Mouse (Mus musculus): ENCODE results near the gene Rab40c.

The Rab40c gene

DNA sequence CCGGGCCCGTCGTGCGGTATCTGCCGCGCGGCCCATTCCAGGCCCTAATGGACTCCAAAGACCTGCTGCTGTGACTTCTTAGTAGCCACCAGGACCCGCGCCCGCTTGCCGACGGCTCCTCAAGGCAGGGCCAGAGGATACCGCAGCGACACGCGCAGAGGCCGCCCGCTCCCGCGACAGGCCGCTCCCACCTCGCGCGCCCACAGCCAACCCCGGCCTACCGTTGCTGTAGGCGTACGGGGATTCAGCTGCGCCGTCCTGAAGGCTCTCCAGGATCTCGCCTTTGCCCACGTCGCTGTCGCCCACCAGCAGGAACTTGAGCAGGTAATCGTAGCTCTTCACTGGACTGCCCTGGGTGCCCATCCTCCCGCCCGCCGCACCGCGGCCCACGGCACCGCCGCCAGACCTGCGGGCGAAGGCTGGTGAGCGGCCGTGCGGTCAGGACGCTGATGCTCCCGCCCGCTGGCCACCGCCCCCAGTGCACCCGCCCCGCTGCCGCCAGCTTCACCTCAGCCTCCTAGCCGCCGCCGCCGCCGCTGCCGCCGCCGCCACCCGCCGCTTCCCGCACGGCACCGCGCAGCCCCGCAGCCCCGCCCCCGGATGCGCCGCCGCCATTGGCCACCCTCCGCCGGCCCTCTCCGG, at the start of gene Rab40c:
TSS of gene Rab40c (minus strand) at position 584 of the 642 bp plus-strand sequence.
- peak in 1 of 2 experiments; percentile 74 for DNase-seq

DNA sequence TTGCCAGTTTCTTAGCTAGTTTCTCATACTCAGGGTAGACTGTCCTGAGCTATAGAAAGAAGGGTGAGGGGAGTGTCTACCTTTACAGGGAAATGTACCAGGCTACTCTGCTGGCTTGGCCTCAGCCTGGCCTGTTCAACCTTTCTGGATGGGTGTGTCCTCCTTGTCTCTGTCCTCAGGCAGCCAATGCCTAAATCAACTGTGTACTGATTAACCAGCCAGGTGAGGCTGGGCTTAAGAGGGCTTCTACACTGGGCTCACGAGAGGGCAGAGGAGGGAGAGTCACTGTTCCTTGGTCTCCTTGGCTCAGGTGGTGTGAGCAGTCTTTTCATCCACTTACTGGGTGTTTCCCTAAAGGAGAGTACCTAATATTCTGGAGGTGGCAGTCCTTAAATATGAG, 48.6 kb upstream of the Rab40c start:
- DNase-seq: no peak

DNA sequence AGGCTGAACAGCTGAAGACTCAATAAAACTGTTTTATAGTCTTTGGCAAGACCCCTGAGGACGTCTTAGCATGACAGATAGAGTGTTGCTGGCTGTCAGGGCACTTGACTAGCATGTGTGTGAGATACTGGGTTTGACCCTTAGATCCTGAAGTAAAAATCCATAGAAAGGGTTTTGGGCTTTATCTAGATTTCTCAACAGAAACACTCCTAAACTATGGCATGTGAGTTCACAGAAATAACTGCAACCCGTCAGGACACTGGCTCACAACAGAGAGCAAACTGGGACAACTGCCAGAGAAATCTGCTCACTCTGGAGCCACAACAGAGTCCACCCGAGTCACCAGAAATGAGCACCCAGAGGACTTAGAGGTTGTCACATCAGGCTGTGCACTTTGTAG, 48.1 kb upstream of the Rab40c start:
- DNase-seq: peak; percentile 56 to 68

DNA sequence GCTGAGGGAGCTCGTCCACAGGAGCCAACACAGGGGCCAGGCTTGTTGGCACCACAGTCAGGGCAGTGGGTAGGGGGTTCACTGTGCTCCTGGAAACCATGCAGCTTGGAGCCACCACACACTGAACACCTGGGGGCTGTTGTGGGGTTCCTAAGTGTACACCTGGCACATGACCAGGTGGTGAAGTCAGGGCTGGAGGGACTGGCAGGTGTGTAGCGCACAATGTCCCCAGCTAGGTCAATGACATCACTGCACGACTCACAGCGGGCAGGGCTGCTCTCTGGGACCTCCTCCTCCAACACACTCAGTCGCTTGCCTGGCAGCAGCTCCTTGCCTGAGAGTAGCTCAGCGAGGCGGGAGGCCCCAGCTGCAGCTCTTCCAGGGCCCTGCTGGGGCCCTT, 44.7 kb upstream of the Rab40c start:
- DNase-seq: no peak

DNA sequence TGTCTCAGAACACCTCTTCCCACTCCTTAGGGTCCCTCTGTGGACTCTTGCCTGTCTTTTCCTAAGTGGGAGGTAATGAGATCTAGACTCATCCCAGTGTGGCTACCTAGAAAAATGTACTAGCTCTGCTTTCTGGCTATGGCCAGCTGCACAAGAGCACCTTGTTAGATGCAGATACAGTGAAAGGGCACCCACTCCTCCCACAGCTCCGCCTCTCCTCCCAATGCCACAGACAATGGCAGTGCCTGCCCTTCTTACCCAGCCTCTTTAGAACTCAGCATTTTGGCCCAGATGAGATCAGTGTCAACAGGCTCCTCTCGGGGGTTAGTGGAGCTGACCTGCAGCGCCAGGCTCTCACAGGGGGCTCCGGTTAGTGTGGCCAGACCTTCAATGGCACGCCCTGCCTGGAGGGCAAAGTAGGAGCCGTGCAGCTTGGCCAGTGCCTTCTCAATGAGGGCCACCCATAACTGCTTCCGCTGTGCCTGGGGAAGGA, 42.9 kb upstream of the Rab40c start:
- DNase-seq: no peak

DNA sequence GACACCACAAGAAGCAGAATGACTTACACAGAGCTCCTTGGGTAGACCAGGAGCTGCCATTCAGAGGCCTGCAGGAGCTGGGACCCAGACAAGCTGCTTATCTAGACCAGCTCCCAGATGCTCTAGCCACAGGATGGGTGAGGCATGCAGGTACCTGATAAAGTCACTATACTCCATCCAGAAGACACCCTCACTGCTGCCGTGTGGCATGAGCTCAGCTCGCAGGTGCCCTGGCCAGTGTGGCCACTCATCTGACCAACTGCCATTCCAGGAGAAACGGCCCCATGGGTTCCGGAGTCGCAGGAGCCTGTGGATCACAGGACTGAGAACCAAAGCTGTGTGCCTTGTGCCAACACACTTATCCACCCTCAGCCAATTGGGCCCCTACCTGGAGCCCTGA, 42.0 kb upstream of the Rab40c start:
- DNase-seq: no peak

DNA sequence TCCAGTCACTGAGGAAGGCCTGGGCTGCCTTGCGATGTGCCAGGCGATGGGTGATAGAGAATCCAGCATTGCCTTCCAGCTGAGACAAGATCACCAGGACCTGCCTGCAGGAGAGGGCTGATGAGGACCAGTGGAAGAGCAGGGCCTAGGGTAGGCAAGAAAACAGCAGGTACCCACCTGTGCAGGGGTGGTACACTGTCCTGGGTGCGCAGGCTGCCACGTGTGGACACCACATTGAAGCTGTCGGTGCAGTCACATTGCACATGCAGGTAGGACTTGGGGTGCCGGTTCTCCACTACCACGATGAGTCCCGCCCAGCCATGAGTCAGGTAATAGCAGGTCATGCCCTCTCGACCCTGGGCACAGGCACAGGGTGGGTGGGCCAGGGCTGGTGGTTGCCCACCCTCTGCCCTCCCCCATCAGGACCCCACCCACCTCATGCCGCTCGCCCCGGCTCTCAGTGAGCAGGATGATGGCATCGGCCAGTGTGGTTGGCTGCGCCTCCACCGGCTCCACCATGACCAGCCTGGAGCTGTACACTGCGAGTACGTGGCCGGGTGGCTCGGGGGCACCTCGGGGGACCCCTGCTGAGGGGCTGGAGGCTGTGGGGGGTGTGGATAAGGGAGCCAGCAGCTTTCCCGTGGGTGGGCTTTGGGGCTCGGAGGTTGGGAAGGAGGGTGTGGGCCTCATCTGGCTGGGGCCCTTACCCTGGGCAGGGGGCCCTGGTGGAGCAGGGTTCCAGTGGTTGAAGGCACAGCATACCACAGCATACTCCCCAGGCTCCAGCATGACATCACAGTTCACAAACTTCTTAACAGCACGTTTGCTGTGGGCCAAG, 40.3 kb upstream of the Rab40c start:
- peak in 1 of 2 experiments; percentile 41 for DNase-seq

DNA sequence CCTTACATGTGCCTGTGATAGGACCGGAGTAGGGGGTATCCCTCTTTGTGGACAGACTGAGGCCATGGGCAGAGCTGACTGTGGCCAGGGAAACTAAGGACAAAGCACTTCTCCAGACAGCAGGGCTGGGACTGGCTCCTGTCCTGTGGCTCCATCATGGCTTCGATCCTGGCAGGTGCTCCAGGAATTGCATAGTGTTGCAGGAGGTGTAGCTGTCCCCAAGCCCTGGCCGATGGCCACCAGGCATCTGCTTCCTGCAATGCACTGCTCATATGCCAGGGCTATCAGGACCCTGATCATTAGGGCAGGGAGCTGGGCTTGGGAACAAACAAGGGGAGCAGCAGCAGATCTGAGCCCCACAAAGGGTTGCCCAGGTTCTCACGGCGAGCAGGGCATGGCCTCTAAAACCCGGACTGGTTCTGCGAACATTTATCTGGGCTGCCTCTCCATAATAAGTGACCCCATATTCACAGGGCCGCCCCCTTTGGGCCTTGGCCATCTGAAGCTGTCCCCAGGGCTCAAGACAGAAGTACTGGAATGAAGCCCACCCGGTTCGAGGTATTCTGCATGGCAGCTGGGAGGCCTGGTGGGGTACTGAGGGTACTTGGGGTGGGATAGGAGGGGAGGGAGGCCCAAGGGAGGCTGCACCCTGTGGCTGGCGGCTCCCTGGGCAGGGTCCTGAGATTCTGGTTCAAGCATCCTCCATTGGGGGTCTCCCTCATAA, 39.4 kb upstream of the Rab40c start:
- peak; percentile 71 to 72 for DNase-seq

DNA sequence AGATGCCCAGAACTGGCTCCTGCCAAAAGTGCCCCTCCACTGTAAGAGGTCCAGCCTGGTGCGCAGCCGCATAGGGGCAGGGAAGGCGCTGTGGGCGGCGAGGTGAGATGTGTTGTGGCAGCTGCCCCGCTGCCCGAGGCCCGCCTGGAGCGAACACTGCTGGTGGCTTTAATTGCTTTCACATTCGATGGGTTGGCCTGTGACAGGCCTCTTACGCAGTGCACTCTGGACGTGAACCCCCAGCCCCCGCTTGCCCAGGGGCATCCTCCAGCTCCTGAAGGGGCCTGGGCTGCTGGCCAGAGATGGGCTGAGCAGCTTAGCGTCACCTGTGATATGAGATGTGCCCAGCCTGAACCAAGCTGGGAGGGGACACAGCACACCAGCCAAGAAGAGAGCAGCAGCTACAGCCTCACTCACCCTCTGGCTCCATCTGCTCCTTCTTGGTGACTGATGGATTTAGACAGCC, 38.1 kb upstream of the Rab40c start:
- peak; percentile 76 to 83 for DNase-seq

DNA sequence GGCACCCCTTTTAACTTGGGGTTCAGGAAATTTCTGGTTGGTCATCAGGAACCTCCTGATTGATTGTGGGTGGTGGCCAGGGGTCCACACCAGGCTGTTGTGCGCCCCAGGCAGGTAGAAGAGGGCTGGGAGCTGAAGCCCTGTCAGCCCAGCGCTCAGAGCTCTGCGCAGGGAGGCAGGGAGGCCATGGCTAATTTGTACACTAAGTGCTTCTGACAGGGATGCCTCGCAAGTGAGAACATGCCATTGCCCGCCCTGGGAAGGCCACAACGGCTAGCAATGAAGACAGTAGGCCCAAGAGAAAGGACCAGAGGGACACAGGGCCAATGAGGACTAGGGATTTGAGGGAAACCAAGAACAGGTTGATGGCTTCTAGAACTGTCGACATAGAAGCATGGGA, 37.1 kb upstream of the Rab40c start:
- peak; percentile 63 to 64 for DNase-seq

DNA sequence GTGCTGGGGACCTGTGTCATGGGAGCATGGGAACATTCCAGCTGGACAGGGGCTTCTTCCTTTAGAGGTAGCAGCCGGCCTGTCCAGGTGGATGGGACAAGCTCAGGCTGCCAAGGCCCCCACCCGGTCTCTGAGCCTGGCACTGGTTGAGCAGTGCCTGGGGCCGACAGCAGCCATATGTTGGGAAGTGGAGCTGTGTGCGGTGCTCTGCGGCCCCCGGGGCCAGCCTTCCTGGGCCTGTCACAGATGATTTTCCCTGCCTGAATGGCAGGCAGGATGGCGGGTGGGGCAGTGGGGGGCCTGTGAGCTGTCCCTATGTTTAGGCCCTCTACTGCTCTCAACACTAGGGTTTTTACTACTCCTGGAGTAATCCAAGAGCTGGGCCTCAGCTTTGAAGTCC, 36.7 kb upstream of the Rab40c start:
- DNase-seq: peak; percentile 88

DNA sequence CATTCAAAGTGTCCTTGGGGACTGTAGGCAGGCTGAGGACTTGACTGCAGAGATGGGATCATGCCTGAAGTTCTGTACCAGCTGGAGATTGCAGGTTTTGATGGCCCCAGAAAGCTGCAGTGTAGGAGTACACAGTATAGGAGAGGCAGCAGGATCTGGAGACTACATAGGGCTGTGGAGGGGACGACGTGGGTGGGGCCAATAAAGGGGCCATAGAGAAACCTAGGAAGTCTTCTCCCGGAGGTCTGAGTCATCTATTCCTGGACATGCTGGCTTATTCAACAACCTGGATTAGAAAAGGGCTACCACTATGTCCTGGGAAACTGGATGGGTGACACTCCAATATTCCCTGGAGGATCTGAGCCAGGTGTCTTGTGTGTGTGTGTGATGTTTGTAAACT, 36.2 kb upstream of the Rab40c start:
- DNase-seq: peak in 1 of 2 experiments; percentile 42

DNA sequence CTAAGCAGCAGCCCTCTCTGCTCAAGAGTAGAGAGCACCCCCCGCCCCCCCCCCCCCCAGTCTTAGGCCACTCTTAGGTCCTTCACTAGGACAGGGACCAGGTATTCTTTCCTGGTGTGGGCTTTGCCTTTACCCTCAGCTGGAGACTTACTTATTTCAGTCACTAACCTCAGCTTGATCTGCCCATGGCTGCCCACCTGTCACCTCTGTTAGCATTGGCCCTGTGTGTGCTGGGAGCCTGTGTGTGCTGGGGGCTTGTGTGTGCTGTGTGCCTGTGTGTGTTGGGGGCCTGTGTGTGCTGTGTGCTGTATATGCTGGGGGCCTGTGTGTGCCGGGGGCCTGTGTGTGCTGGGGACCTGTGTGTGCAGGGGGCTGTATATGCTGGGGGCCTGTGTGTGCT, 35.1 kb upstream of the Rab40c start:
- no peak for DNase-seq

DNA sequence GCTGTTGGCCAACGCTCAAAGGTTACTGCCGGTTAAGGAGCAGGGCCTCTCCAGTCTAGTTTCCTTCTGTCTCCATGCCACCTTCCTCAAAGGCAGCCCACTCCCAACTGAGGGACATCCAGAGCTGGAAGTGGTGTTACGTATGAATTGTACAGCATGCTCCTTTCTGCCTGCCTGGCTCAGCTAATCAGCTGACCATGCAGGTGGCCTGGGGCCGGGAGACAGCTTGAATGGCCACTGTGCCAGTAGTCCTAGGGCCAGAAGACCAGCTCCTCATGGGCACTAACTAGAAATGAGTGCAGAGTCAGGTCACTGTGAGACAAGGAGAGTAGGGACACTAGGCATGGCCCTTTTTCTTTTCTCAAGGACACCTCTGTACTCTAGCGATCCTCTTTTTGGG, 33.6 kb upstream of the Rab40c start:
- peak; percentile 77 to 81 for DNase-seq

DNA sequence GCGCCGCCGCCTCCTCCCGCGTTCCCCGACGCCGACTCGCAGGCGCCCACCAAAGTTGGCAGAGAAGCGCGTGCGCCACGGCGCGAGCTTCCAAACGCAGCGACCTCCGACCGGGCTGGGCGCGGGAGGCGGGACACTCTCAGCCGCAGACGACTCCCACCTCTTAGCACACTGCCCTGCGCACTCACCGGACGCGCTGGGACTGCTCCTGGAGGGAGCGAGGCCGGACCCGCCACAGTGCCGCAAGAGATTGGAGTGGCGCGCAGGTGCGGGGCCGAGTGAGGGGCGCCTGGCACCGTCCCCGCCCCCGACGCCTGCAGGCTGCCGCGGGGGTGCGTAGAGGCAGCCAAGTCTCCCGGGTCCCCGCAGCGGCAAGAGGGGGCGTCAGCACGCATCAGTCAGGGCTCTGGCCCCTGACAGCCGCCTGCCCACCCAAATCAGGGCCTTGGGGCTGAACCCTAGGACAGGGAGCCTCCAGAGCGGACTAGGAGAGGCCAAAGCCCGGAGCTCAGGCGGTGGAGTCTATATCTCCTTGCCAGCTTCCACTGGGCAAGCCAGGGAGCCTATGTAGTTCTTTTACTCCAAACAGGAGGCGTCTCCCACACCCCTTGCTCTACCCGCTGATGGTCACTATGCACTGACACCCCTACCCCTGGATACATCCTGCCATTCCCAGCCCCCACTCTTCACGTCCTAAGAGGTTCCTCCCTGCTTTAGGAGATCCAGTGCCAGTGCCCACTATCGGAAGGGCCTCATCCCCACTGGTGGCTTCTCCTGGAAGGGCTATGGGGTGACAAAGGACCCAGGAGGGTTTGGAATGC, 32.5 kb upstream of the Rab40c start, which contains the start of gene A930017K11Rik:
TSS of gene A930017K11Rik (minus strand) at position 763 of the 821 bp plus-strand sequence.
- peak; percentile 47 to 53 for DNase-seq

DNA sequence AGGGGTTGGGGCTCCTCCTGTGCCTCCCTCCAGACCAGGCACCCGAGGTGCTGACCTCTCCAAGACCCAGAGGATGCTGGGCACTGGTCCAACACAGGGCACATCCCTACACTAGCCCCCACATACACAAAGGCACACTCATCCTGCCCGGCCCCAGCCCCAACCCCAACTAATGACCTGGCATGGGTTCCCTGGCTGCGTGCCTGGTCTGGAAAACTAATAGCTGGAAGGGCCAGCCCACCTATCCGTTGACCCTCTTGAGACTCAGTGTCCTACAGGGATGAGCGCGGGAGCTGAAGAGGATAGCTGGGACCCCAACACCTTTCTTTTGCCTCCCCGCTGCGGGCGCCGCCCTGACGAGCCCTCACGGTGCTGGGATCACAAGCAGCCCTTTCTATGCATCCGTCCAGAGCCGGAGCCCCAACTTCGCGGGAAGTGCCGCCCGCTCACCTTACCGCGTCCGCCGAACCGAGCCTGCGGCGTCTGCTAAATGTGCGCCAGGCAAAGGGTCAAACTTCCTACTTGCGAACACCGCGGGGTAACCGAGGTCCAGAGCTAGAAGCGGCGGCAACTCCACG, 31.8 kb upstream of the Rab40c start:
- DNase-seq: peak in 1 of 2 experiments; percentile 75

DNA sequence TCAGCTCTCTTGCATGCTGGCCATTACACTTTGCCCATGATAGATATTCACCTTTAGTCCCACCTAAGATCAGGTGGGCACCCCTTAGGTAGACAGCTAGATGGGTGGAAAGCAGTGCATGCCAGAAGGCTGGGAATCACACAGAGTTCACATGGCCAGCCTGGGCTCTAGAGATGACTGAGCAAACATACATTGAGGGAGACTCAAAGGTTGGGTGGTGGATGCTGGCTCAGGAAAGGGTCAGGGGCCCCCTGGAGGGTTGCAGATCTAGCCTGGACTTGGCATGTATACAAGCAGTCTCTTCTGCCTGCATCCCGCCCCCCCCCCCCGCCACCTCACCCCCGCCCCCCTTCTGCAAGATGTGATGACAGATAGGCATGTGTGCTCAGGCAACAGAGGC, 31.2 kb upstream of the Rab40c start:
- peak in 1 of 2 experiments; percentile 42 for DNase-seq

DNA sequence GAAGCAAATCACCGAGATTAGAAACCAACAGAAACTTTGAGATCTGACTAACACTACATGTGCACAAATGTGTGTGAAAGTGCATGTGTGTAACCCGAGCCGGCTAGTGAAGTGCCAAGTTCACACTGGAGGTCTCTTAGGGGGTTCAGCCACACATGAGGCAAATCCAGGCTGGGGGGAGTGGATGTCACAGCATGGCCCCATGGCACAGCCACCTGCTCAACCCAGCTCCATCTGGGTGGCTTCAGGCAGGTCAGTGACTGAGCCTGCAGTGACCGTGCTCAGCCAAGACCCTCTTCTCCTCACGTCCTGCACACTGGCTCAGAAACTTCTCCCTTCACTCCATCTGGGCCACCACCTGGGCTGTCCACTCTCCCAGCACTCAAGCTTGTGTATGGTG, 30.5 kb upstream of the Rab40c start:
- DNase-seq: peak in 1 of 2 experiments; percentile 37

DNA sequence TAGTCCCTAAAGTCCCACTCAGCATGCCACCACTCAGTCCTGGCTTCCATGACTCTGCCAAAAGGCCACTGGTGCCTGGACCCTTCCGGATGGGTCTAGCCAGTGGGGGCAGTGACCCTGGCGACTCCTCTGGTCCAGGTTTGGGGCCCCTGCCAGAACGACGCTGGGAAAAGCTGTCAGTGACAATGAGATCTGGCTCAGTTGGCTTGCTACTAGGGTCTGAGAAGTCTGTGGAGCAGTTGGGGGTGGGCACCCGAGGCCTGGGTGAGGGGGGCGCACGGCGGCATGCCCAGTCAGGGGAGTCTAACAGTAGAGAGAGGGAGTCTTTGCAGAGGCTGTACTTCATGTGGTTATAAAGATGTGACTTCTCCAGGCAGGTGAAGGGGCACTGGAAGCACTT, 28.5 kb upstream of the Rab40c start:
- DNase-seq: peak; percentile 60

DNA sequence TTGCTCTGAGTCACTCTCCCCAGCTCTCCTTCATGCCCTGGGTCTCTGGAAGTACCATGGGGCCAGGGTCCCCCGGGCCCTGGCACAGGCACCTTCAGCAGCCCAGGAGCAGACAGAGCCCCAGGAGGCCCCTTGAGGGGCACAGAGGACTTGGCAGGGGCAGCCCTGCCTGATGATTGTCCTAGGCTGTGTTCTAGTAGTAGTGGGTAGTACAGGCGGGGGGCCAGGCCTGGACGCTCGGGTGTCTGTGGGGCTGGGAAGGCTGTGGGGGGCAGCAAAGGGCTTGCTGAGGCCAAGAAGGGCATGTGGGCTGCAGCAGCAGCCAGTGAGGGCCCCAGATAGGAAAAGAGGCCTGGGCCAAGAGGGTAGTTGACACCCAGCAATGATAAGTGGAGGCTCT, 28.0 kb upstream of the Rab40c start:
- no peak for DNase-seq

DNA sequence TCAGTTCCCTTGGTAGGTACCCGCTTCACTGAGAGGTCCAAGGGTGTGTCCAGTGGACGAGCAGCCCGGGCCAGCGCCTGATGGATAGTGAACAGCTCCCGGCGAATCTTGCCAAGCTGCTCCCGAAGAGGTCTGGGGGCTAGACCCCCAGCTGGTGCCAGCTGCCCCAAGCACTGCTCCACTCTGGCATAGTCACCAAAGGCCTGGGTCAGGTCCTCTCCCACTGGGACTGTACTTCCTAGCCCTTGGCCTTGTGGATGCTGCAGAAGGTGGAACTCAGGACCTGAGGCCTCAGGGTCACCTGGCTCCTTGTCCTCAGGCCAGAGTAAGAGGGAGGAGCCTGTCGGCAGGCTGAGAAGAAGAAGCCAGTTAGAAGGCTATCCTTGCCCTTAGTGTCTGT, 27.4 kb upstream of the Rab40c start:
- DNase-seq: no peak

DNA sequence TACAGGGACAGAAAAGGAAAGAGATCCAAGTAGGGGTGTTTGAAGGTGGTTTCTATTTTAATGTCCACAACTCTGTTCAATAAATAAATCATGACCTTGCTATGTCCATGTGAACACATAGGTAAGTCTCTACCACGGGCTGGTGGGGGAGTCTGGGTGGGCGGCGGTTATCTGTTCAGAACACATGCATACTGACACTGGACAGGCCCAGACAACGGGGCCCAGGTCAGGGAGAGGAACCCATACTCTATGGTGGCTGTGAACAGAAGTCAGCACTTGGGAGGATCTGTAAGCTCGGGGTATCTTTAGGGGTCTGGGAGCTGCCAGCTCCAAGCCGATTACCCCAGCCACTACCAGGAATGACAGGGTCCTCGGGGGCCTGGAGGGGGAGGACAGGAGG, 26.8 kb upstream of the Rab40c start:
- DNase-seq: no peak

Measured in cerebellum, postnatal 14 days (tissue).